Mouse (Mus musculus) lung, postnatal 4 days (tissue): ENCODE measurements around the gene Trdmt1.

ENCODE experiments used
- DNase-seq, 2 experiments: peaks; one replicate each; pipeline ENCODE4 v3.0.0; 2021

Gene Trdmt1

DNA sequence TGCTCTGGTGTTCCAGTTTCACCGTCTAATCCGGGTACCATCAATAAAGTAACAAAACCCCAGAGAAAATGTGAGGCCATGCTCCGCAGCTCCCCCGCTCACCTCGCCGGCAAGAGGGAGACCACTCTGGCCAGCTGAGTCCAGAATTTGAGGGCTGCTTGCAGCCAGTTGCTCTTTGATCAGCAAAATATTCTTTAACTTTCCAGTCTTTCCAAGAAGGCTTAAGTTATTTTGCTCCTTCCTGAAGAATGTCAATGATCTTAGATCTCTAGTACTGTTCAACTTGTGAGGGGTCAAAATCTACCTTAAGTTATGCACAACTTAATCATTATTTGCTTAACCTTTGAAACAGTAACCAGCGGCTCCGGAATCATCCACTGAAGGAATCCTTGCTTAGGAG, 52.7 kb downstream of the Trdmt1 start, which contains the start of gene Cubn:
Gene Cubn (minus strand): TSS at position 80 of the 400 bp plus-strand sequence.
- no peak for DNase-seq

DNA sequence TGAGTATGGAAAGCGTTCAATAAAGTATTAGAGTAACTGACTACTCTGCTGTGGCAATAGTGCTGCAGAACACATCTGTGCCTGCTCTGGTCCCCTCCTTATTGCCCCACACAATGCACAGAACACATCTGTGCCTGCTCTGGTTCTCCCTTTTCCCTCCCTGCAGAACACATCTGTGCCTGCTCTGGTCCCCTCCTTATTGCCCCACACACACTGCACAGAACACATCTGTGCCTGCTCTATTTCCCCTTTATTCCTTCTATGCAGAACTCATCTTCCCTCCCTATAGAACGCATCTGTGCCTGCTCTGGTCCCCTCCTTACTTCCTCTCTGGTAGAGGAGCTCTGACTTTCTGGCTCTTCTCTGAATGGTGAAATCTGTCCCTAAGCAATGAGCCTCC, 54.0 kb downstream of the Trdmt1 start:
- no peak for DNase-seq

GRCm38 (mm10) chr2:13486470-13486869, 58.0 kb downstream of the Trdmt1 start:
- peak in 1 of 2 experiments; percentile 23 for DNase-seq

GRCm38 (mm10) chr2:13484566-13484965, 59.9 kb downstream of the Trdmt1 start:
- no peak for DNase-seq

GRCm38 (mm10) chr2:13480744-13481143, 63.7 kb downstream of the Trdmt1 start:
- DNase-seq: no peak

- no peak for DNase-seq
Observed at GRCm38 (mm10) chr2:13479165-13479564, 65.3 kb downstream of the Trdmt1 start.

DNA sequence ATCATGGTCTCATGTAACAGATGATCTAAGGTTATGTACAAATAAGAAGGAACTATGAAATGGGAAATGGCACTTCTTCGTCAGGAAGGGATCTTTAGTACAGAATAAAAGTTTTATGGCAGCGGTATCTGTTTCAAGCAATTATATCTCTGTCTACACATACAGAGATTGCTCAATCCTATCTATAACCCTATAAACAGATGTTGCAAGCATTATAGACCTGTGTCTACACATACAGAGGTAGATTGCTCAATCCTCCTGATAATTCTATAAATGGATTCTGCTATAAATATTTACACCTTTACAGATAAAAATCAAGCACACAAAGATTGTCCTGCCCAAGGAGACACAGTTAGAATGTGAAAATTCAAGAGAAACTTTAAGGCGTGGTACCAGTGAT, 74.4 kb downstream of the Trdmt1 start:
- DNase-seq: no peak

DNA sequence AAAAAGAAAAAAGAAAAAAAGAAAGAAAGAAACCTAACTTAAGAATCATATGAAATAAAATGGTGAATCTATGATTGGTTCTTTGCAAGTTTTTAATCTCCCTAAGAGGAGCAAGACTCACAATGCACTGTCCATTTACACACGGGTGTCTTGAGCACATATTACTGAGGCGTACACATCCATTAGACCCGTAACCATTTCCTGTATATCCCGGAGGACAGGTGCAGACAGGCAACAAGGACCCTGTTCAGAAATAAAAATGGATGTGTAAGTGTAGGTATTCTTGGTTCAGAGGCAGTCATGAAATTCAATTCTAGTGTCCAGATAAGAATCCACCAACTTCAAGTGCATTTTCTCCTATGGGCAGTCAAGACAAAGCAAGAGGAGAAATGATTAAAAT, 74.8 kb downstream of the Trdmt1 start:
- DNase-seq: no peak

DNA sequence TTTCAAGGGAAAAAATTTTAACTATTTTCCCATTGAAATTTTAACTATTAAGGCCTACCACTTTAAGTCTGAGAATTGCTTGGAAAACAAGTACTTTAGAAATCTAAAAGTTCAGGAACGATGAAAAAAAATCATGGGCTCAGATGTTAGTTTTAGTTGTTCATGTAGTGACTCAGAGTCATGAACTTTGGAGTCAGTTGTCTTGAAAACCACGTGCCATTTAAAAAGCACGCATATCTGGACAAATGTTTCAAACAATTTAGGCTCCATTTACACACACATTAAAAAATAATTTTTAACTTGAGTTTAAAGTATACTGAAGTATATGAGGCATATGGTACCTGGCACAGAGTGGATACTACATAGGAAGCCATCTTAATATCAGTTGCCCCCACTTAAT, 77.8 kb downstream of the Trdmt1 start:
- DNase-seq: no peak
